Mouse (Mus musculus): Measurements from ENCODE around the gene Fa2h. TPM values are rescaled to one million over a fixed set of nuclear protein-coding genes. Genes with fewer than 3 reads are reported as not detected.
"Not testable (repeated sequence)": the region's sequence is repeated elsewhere in the genome, so short reads cannot be mapped to it uniquely, and the experiment has no call there.

Fa2h gene
- polyA plus RNA-seq, 1 experiment from 2014 or later: 0.12 TPM

DNA sequence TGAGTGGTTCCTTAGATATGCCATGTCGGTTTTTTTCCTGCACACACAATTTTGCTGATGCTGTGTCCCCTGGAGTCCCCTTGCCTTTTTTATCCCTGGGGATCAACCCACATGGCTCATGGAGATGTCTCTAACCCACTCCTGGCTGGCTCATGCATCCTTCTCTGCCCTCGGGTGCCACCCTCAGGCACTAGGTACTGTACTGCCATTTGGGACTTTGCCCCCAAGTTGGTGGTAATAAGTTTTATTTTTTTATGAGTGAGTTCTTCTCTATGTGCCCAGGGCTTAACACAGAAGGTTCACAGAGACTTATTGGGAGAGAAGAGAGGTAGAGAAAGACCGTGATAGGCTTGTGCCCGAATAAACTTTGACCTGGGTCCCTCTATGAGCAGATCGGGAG lies 41.3 kb downstream of the Fa2h start:
- no peak overlapping the region for H3K4me2 ChIP-seq (replicated peaks)
- no peak for ATAC-seq (ENCODE audit: low FRiP score)
- WGBS: 86% methylated on average over 5 of the region's 5 CpGs
- no peaks in the 10 kb centered on the region for H3K4me1 ChIP-seq
- no peak overlapping the region for H3K4me3 ChIP-seq
- H3K27ac ChIP-seq: no peak overlapping the region
- H3K27me3 ChIP-seq: 0 out of 2 replicates have a peak, but pooled peaks cover 5% of the 10 kb centered on the region
- H3K9me3 ChIP-seq (replicated peaks): no peaks in the 10 kb centered on the region
- no peaks in the 10 kb centered on the region for H3K36me3 ChIP-seq
- no peak overlapping the region for H3K9ac ChIP-seq

DNA sequence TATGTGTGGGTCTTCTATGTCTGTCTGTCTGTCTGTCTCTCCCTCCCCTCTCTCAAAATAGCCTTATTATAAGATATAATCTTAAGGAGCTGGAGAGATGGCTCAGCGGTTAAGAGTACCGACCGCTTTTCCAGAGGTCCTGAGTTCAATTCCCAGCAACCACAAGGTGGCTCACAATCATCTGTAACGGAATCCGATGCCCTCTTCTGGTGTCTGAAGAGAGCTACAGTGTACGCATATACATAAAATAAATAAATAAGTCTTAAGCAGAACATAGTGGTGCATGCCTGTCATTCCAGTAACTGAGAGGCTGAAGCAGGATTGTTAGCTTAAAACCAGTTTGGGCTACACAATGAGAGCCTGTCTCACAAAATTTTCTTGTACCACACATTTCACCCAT lies 43.0 kb downstream of the Fa2h start:
- Histone ChIP-seq H3K4me1 (no peaks in the 10 kb centered on the region), H3K27me3 (0 out of 2 replicates have a peak, but pooled peaks cover 5% of the 10 kb centered on the region), H3K27ac (no peak overlapping the region), H3K4me3 (no peak overlapping the region), H3K4me2 (replicated peaks) (no peak overlapping the region), H3K9me3 (replicated peaks) (no peaks in the 10 kb centered on the region), H3K9ac (no peak overlapping the region), H3K36me3 (no peaks in the 10 kb centered on the region)
- WGBS: 85% methylated on average over 6 of the region's 6 CpGs
- no peak for ATAC-seq (ENCODE audit: low FRiP score)

DNA sequence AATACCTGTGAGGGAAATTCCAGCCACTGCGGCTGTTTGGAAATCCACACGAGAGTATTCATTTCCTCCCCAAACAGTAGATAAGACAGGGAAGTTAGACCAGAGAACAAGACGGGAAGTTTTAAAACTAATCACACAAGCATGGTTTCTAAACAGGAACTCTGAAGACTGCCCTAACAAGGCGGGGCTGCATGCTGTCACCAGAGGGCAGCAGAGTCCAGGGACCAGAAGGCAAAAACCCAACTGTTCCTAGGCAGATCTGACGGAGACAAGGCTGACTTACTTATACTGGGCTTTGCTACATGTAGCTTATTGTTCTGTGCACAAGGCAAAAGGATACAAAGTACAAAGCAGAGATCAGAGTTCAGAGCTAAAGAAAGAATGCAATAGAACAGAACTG lies 50.4 kb downstream of the Fa2h start:
- no peak overlapping the region for H3K4me3 ChIP-seq
- no peak for ATAC-seq (ENCODE audit: low FRiP score)
- no peak overlapping the region for H3K9ac ChIP-seq
- H3K4me1 ChIP-seq: no peaks in the 10 kb centered on the region
- H3K36me3 ChIP-seq: no peaks in the 10 kb centered on the region
- H3K27ac ChIP-seq: no peak overlapping the region
- H3K4me2 ChIP-seq (replicated peaks): no peak overlapping the region
- peaks cover 19% of the 10 kb centered on the region; the same call in 1 of the 2 replicates for H3K27me3 ChIP-seq
- no peaks in the 10 kb centered on the region for H3K9me3 ChIP-seq (replicated peaks)
- 18% methylated on average over 5 of the region's 5 CpGs for WGBS

DNA sequence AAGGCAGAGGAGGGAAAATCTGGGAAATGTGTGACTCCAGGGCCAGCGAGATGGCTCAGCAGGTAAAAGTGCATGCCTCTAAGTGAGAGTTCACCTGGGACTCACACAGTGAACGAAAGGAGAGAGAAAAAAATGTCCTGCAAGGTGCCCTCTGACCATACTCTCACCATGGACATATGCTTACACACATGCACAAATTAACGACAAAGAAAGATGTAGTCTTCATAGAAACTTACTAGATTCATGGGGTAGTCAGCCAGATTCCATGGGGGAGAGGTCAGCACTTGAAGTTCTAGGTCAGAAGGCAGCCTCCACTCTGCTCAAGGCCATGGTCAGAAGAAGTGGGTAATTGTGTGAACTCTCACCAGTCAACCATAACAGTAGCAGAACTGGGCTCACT lies 53.4 kb downstream of the Fa2h start:
- Histone ChIP-seq H3K9me3 (replicated peaks) (no peaks in the 10 kb centered on the region), H3K4me1 (peaks cover 8% of the 10 kb centered on the region), H3K27me3 (peaks cover 29% of the 10 kb centered on the region), H3K4me3 (no peak overlapping the region), H3K4me2 (replicated peaks) (no peak overlapping the region), H3K27ac (no peak overlapping the region), H3K9ac (no peak overlapping the region), H3K36me3 (no peaks in the 10 kb centered on the region)
- WGBS: 75% methylated on average over 3 of the region's 3 CpGs
- no peak for ATAC-seq (ENCODE audit: low FRiP score)

DNA sequence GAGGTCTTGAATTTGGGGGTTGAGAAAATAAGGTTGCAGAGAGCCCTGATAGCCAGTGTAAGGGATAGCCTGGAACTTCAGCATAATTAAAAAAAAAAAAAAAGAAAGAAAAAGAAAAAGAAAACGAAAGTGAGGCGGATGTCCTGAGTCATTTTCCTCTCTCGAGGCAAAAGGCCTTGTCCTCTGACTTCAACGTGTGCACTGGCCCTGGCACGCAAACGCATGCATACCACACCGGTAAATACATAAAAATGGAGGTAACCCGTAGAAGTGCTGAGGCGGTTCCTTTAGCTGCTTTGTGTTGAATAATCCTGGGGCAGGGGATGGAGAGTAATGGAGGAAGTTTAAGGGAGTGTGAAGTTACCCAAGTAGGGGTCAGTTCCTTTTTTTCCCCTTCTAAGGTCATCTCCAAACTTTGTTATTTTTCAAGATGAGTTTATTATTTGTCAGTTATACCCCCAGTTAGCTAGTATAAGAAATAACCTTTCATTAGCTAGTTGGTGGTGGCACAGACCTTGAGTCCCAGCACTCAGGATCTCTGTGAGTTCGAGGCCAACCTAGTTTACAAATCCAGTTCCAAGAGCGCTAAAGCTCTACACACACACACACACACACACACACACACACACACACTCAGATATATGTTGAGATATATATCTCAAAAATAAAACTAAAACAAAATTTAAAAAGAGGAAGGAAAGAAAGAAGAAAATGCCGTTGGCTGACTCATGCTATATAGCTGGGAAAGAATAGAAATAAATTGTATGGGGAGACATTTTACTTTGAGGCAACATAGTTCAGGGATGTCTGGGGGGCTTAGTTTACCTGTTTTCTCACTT lies 55.0 kb downstream of the Fa2h start:
- peaks cover 29% of the 10 kb centered on the region for H3K27me3 ChIP-seq
- H3K9ac ChIP-seq: no peak overlapping the region
- H3K4me1 ChIP-seq: peaks cover 8% of the 10 kb centered on the region
- H3K9me3 ChIP-seq (replicated peaks): no peaks in the 10 kb centered on the region
- peak overlapping the region; percentile 63 for H3K4me2 ChIP-seq (replicated peaks)
- H3K4me3 ChIP-seq: peak overlapping the region; percentile 32
- no peak overlapping the region for H3K27ac ChIP-seq
- H3K36me3 ChIP-seq: no peaks in the 10 kb centered on the region
- 43% methylated on average over 12 of the region's 12 CpGs for WGBS
- no peak for ATAC-seq (ENCODE audit: low FRiP score)

DNA sequence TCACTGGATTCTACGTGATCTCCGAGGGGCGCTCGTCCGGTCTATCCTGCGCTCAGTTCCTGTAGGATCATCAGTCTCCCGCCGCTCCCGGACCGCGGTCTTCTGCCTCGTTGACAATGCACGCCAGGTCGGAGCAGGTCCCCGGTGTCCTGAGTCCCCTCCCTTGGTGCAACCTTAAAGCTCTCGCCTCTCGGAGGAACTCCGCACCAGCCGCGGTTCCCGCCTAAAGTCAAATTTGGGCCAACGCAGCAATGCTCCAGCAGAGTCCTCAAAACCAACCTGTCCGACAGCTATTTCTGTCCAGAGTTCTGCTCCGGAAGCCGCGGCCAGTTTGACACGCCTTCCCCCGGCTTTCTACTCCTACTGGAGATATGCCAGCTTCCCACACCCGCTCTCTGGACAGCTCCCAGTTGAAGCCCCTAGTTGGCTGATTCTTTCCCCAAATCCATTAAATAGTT lies 55.7 kb downstream of the Fa2h start, which contains the start of gene Mlkl:
Mlkl (minus strand) TSS at position 288 of the 458 bp plus-strand sequence.
- Histone ChIP-seq H3K9me3 (replicated peaks) (no peaks in the 10 kb centered on the region), H3K4me2 (replicated peaks) (peak within 1 kb of the TSS; percentile 63), H3K4me3 (peak within 1 kb of the TSS; percentile 32), H3K27me3 (peaks cover 29% of the 10 kb centered on the region), H3K9ac (0 out of 2 replicates have a peak within 1 kb of the TSS, but pooled peaks have one; percentile 20), H3K36me3 (no peaks in the 10 kb centered on the region), H3K4me1 (peaks cover 8% of the 10 kb centered on the region), H3K27ac (no peak within 1 kb of the TSS)
- ATAC-seq (ENCODE audit: low FRiP score): no peak
- 1% methylated on average over 29 of the region's 29 CpGs for WGBS

DNA sequence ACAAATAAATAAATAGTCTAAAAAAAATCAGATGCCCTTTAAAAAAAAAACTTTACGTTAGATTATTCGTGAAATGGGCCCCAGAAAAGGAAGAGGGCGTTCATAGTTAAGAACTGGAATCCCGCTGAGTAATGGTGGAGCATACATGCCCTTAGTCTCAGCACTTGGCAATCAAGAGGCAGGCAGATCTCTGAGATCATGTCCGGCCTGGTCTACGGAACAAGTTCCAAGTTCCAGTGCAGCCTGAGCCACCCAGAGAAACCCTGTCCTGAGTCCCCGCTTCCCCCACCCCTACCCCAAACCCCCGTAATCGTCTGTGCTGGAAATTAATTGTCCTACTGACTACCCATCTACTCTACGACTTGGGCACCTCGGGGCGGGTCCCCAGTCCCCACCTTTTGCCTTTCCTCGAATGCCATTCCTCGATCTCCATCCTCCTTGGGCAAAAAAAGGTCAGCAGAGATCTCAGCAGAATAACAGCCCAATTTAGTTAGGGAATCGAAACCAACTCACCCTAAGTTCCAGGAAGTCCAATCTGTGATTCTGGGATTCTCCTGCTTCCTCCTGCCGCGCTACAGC lies 56.2 kb downstream of the Fa2h start:
- H3K27me3 ChIP-seq: peaks cover 29% of the 10 kb centered on the region
- H3K4me1 ChIP-seq: peaks cover 8% of the 10 kb centered on the region
- WGBS: 29% methylated on average over 17 of the region's 17 CpGs
- H3K4me2 ChIP-seq (replicated peaks): peak overlapping the region; percentile 63
- H3K9me3 ChIP-seq (replicated peaks): no peaks in the 10 kb centered on the region
- no peak overlapping the region for H3K27ac ChIP-seq
- 0 out of 2 replicates have a peak overlapping the region, but pooled peaks have one; percentile 20 for H3K9ac ChIP-seq
- peak overlapping the region; percentile 32 for H3K4me3 ChIP-seq
- ATAC-seq (ENCODE audit: low FRiP score): no peak
- no peaks in the 10 kb centered on the region for H3K36me3 ChIP-seq

DNA sequence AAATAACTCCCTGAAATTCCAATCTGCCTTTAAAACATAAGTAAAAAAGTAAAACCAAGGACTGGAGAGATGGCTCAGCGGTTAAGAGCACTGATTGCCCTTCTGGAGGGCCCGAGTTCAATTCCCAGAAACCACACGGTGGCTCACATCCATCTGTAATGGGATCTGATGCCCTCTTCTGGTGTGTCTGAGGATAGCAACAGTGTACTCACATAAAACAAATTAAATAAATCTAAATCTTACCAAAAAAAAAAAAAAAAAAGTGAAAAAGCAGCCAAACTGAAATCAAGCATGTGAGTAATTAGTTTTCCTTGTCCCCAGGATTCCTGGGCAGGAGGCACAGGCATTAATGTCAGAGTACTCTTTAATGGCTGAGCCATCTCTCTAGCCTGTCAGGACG lies 56.9 kb downstream of the Fa2h start:
- 80% methylated on average over 4 of the region's 4 CpGs for WGBS
- no peaks in the 10 kb centered on the region for H3K36me3 ChIP-seq
- H3K4me1 ChIP-seq: peaks cover 8% of the 10 kb centered on the region
- H3K9ac ChIP-seq: no peak overlapping the region
- peaks cover 29% of the 10 kb centered on the region for H3K27me3 ChIP-seq
- H3K9me3 ChIP-seq (replicated peaks): no peaks in the 10 kb centered on the region
- H3K27ac ChIP-seq: no peak overlapping the region
- ATAC-seq (ENCODE audit: low FRiP score): no peak
- no peak overlapping the region for H3K4me3 ChIP-seq
- no peak overlapping the region for H3K4me2 ChIP-seq (replicated peaks)

DNA sequence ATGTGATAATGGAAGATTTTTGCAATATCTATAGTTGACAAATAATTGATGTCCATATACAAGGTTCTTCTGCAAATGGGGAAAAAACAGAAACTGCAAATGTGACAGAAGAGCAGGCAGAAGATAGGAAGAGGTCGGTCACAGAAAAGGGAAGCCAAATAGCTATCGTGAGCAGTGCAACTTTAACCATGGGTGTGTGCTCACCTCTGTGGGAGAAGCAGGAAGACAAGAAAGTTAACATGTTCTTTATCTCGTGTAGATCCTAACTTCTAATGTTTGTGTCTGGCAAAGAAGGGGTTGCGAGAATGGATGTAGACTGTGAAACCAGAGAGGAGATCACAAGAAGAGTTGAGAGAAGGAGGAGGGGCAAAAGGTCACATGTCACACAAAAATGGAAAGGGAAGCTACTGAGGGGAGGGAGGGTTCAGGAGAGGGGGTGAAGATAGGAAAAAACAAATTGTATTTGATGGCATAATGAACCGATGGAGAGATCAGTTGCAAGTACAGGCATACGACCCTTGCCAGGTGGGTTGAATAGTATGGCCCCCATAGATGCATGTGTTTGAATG lies 68.3 kb downstream of the Fa2h start:
- Histone ChIP-seq H3K4me1 (no peaks in the 10 kb centered on the region), H3K4me2 (replicated peaks) (no peak overlapping the region), H3K27me3 (no peaks in the 10 kb centered on the region), H3K27ac (no peak overlapping the region), H3K9ac (no peak overlapping the region), H3K9me3 (replicated peaks) (no peaks in the 10 kb centered on the region), H3K36me3 (no peaks in the 10 kb centered on the region), H3K4me3 (no peak overlapping the region)
- no peak for ATAC-seq (ENCODE audit: low FRiP score)
- WGBS: 82% methylated on average over 6 of the region's 6 CpGs

DNA sequence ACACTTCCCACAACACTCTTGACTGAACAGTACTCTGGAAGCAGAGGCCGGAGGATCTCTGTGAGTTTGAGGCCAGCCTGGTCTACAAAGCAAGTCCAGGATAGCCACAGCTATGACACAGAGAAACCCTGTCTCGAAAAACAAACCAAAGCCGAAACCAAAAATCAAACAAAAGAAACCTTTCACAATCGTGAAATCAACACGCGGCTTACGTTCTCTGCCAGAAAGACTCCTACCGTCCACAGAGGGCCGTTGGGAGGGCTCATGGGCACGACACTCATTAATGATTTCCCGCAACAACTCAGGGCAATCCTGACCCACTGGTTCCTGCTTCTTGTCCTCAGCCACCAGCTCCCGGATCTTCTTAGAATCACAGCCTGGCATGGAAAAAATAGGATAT lies 78.9 kb downstream of the Fa2h start:
- Histone ChIP-seq H3K36me3 (no peaks in the 10 kb centered on the region), H3K4me3 (no peak overlapping the region), H3K4me2 (replicated peaks) (no peak overlapping the region), H3K4me1 (no peaks in the 10 kb centered on the region), H3K27me3 (peaks cover 5% of the 10 kb centered on the region; the same call in 1 of the 2 replicates), H3K27ac (no peak overlapping the region), H3K9me3 (replicated peaks) (no peaks in the 10 kb centered on the region), H3K9ac (no peak overlapping the region)
- ATAC-seq (ENCODE audit: low FRiP score): no peak
- WGBS: 89% methylated on average over 12 of the region's 12 CpGs

DNA sequence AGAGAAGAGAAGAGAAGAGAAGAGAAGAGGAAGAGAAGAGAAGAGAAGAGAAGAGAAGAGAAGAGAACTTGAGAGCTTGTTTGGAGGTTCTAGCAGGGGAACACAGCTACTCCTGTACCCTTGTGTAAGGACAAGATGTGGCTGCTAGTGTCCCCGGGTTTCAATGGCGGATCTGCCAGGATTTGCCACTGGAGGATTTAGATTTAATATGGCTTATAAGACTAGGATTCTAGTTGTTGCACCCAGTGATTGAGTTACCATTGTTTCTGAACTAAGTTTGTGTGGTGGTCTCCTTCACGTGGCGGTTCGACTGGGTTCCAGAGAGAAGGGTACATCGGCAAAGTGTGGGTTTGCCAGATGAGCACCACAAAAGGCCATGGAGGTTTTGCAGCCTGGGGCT lies 79.7 kb downstream of the Fa2h start:
- H3K4me1 ChIP-seq; H3K27me3 ChIP-seq; ATAC-seq (ENCODE audit: low FRiP score); H3K9me3 ChIP-seq (replicated peaks); H3K4me2 ChIP-seq (replicated peaks); H3K9ac ChIP-seq; H3K4me3 ChIP-seq; H3K27ac ChIP-seq; H3K36me3 ChIP-seq: not testable (repeated sequence)
- WGBS: 94% methylated on average over 6 of the region's 6 CpGs

DNA sequence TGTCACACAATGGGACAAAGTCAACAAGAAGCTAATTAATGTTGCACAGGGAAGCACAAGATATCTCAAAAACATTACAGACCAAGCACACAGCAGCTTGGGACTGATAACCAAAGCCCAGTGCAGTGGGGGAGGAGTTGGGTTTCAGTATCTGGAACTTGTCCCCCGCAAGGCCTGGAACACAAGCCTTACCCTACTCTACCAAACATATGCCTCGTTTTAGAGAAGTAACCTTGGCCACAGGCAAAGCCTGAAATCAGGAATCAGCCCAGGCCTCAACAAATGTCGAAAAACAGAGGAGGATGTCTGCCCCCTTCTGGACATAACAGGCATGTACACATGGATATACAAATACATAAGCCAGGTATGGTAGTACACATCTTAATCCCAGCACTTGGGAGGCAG lies 80.9 kb downstream of the Fa2h start:
- no peak overlapping the region for H3K4me2 ChIP-seq (replicated peaks)
- WGBS: 78% methylated on average over 3 of the region's 3 CpGs
- no peaks in the 10 kb centered on the region for H3K9me3 ChIP-seq (replicated peaks)
- no peak overlapping the region for H3K27ac ChIP-seq
- no peak for ATAC-seq (ENCODE audit: low FRiP score)
- no peaks in the 10 kb centered on the region for H3K27me3 ChIP-seq
- no peak overlapping the region for H3K9ac ChIP-seq
- H3K4me3 ChIP-seq: no peak overlapping the region
- no peaks in the 10 kb centered on the region for H3K4me1 ChIP-seq
- H3K36me3 ChIP-seq: no peaks in the 10 kb centered on the region

Measured in hindbrain, embryonic 12.5 days (tissue).